Mouse (Mus musculus) forebrain, embryonic 10.5 days (tissue): ENCODE data around the gene Hist1h1e. TPM values are rescaled to one million over a fixed set of nuclear protein-coding genes. Genes with fewer than 3 reads are reported as not detected.
A peak's percentile ranks its signal among the peaks of the same experiment; 100 is the strongest.
"Not testable (repeated sequence)": the region's sequence is repeated elsewhere in the genome, so short reads cannot be mapped to it uniquely, and the experiment has no call there.

Experiments used
- DNase-seq: peaks from one replicate; pipeline ENCODE4 v3.0.0-alpha.2; 2017; ENCODE audit warnings: low spot score; ENCODE audit errors: extremely low spot score
- H3K27ac ChIP-seq: fragments of 300-500 bp; sonication (generic); 2 replicates; pipeline ENCODE4 v1.5.1; 2016; ENCODE audit warnings: mild to moderate bottlenecking
- H3K27me3 ChIP-seq: fragments of 300-500 bp; sonication (generic); 2 replicates; pipeline ENCODE4 v1.6.1; 2016; ENCODE audit warnings: mild to moderate bottlenecking; ENCODE audit not compliant: poor library complexity, severe bottlenecking
- H3K36me3 ChIP-seq: fragments of 300-500 bp; sonication (generic); replicated peaks from 2 replicates; pipeline ENCODE4 v1.6.1; 2016; ENCODE audit warnings: mild to moderate bottlenecking, moderate library complexity
- H3K4me1 ChIP-seq: fragments of 300-500 bp; sonication (generic); 2 replicates; pipeline ENCODE4 v1.6.1; 2016
- H3K4me3 ChIP-seq: fragments of 300-500 bp; sonication (generic); 2 replicates; pipeline ENCODE4 v1.5.1; 2016; ENCODE audit warnings: mild to moderate bottlenecking, moderate library complexity
- H3K9me3 ChIP-seq: fragments of 300-500 bp; sonication (generic); 2 replicates; pipeline ENCODE4 v1.6.1; 2016; ENCODE audit warnings: mild to moderate bottlenecking, moderate library complexity
- WGBS: fragments of 180-500 bp; shearing (Covaris S2); methylation state at CpG from one replicate; pipeline ENCODE4 v1.1.7; 2016; 5-methylcytosine and 5-hydroxymethylcytosine counted together
- polyA plus RNA-seq: library from polyadenylated mRNA; unstranded; fragments of >200 nt; fragmentation: Nextera tagmentation; extraction: Ambion mirVana; gene quantifications from 2 replicates; pipeline ENCODE4 v1.2.1, GENCODE M21; 2016

Gene Hist1h1e
- polyA plus RNA-seq, 1 experiment from 2014 or later, result 21.4 TPM

DNA sequence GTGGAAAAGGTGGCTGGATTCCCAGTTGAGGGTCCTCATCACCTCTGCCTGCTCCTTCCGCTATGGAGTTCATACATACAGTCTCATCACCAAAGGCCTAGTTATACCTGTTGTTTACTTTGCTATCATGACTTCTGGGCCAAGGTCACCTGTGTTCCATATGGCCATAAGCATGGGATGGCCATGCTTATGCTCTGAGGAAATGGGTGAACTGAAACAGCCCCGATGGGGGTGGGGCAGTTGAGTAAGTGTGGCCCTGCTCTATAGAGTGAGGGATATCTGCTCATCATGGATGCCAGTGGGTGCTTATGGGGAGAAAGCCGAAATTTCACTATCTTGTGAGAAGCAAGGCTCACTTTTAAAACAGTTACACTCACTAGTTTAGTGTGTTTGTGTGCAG is 17.3 kb downstream of the Hist1h1e start:
- Histone ChIP-seq H3K4me3 (no peak overlapping the region), H3K27ac (no peak overlapping the region), H3K9me3 (no peaks in the 10 kb centered on the region), H3K27me3 (no peaks in the 10 kb centered on the region), H3K36me3 (0 out of 2 replicates have a peak, but pooled peaks cover 3% of the 10 kb centered on the region), H3K4me1 (no peaks in the 10 kb centered on the region)
- WGBS, result 91% methylated on average over 3 of the region's 3 CpGs
- no peak for DNase-seq

DNA sequence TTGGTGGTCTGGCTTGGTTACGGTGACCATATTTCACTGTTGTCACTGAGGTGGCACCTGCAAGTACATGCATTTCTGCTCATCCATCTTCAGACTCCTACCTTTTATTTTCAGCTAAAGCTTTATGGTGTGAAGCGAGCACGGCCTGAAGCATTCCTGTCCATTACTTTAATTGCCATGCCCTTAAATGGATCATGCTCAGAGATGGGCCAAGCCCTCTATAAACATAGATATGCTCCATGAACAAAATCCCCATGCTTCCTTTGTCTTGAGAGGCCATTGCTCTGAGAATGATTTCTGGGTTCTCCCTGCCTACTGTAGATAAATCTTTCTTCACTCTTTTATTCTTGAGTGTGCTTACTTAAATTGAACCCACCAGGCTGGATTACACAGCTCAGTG is 17.9 kb downstream of the Hist1h1e start:
- whole genome bisulfite sequencing, result 90% methylated on average over 3 of the region's 3 CpGs
- H3K4me1 ChIP-seq, result no peaks in the 10 kb centered on the region

DNA sequence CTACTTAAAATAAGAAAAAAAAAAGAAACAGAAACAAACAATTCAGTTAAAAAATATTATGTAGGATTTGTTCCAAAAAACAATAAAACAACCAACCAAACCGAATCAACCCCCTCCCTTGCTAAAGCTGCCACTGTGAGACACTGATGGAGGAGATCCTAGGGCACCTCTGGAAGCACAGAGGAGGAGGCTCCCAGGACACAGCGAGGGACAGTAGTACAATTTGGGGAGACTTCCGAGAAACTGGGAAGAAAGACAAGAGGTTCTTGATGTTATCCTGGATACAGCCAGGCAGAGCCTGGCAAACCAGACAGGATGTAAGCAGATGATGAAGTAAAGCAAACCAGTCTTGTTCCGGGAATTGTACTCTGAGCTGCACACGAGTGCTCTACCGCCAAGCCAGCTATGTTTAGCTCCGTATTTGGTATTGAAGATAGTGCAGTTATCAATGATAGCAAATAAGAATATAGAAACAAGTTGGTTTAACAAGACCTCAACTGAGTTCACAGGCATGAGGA is 19.1 kb downstream of the Hist1h1e start:
- WGBS, result 85% methylated on average over 7 of the region's 7 CpGs
- no peaks in the 10 kb centered on the region for H3K9me3 ChIP-seq
- H3K4me3 ChIP-seq, result no peak overlapping the region
- no peaks in the 10 kb centered on the region for H3K27me3 ChIP-seq
- no peak overlapping the region for H3K27ac ChIP-seq
- DNase-seq, result no peak
- no peaks in the 10 kb centered on the region for H3K4me1 ChIP-seq
- 0 out of 2 replicates have a peak, but pooled peaks cover 3% of the 10 kb centered on the region for H3K36me3 ChIP-seq

More for the DNA sequence above, 17.9 kb downstream of the Hist1h1e start:
- H3K36me3 ChIP-seq, result 0 out of 2 replicates have a peak, but pooled peaks cover 3% of the 10 kb centered on the region
- H3K9me3 ChIP-seq, result no peaks in the 10 kb centered on the region
- no peak for DNase-seq
- H3K4me3 ChIP-seq, result no peak overlapping the region
- H3K27ac ChIP-seq, result no peak overlapping the region
- H3K27me3 ChIP-seq, result no peaks in the 10 kb centered on the region

DNA sequence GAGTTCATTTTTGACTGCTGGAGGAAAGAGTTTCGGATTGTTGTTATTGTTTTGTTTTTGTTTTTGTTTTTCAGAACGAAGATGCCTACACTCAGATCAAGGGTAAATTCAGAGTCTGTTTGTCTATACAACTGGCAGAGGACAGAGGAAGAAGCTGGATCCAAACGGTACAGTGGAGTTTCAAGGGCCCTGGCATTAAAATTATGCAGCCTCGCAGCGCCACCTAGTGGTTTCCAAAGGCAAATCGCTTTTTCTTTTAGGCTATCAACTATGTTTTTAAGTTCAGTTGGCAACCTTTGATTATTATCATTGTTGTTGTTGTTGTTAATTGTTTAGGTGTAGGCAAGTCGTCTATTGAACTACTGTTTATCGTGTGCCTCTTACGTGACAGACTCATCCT is 24.4 kb downstream of the Hist1h1e start:
- no peaks in the 10 kb centered on the region for H3K9me3 ChIP-seq
- H3K27me3 ChIP-seq, result no peaks in the 10 kb centered on the region
- 0 out of 2 replicates have a peak, but pooled peaks cover 3% of the 10 kb centered on the region for H3K36me3 ChIP-seq
- peak; percentile 71 for DNase-seq
- no peak overlapping the region for H3K27ac ChIP-seq
- no peaks in the 10 kb centered on the region for H3K4me1 ChIP-seq
- no peak overlapping the region for H3K4me3 ChIP-seq
- WGBS, result 8% methylated on average over 9 of the region's 9 CpGs

DNA sequence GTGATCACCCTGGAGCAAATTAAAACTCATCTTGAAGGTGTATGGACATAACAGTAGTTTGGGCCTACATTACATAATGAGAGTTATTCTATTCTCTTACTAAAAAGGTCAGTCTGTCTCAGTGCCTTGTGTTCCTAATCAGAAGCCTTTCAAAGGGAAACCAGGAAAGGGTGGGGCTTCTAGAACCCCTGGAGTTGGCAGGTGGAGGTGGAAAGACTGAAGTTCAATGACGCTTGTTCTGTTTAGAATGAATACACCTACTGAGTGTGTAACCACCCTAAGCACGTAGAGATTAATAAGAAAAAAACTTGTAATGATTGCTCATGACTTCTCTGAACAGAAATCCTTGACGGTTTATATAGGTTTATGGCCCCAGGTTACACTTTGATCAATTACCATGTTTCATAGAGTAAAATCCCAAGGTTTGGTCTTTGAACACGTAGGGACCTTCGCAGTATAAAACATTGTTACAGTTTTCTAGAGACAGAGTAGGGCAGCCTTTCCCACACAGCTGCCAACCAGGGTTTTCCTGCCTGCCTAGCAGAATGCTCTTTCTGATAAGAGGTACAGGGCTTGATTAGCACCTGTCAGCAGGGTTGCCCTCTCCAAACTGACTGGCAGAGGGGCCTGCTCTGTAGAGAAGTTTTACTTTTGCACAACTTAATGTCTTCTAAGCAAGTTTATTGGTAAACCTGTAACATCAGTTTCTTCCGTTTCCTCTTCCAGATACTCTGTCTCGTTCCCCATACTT is 26.6 kb downstream of the Hist1h1e start:
- H3K27me3 ChIP-seq, result no peaks in the 10 kb centered on the region
- no peaks in the 10 kb centered on the region for H3K4me1 ChIP-seq
- H3K4me3 ChIP-seq, result no peak overlapping the region
- DNase-seq, result no peak
- no peaks in the 10 kb centered on the region for H3K36me3 ChIP-seq
- no peaks in the 10 kb centered on the region for H3K9me3 ChIP-seq
- H3K27ac ChIP-seq, result no peak overlapping the region
- WGBS, result 84% methylated on average over 7 of the region's 7 CpGs

DNA sequence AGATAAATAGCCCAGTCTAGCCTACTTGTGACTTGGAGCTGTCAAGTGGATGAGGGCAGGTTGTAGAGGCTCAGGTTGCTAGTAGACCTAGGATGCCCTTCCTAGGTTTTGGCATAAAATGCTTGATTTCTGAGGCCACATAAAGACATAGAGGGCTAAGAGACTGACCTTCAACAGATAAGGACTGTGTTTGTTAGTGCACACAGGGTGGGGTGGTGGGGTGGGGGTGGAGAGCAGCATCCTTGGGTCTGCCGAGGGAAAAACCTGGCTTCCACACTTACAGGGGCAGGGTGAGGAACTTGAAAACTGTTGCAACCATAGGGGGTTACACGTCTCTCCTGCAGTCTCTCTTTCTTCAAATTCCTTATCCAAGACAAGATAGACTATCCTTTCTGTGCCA is 27.2 kb downstream of the Hist1h1e start:
- no peak overlapping the region for H3K27ac ChIP-seq
- WGBS, result 80% methylated on average over 2 of the region's 2 CpGs
- H3K4me1 ChIP-seq, result no peaks in the 10 kb centered on the region
- H3K4me3 ChIP-seq, result no peak overlapping the region
- no peaks in the 10 kb centered on the region for H3K36me3 ChIP-seq
- DNase-seq, result no peak
- no peaks in the 10 kb centered on the region for H3K27me3 ChIP-seq
- no peaks in the 10 kb centered on the region for H3K9me3 ChIP-seq

DNA sequence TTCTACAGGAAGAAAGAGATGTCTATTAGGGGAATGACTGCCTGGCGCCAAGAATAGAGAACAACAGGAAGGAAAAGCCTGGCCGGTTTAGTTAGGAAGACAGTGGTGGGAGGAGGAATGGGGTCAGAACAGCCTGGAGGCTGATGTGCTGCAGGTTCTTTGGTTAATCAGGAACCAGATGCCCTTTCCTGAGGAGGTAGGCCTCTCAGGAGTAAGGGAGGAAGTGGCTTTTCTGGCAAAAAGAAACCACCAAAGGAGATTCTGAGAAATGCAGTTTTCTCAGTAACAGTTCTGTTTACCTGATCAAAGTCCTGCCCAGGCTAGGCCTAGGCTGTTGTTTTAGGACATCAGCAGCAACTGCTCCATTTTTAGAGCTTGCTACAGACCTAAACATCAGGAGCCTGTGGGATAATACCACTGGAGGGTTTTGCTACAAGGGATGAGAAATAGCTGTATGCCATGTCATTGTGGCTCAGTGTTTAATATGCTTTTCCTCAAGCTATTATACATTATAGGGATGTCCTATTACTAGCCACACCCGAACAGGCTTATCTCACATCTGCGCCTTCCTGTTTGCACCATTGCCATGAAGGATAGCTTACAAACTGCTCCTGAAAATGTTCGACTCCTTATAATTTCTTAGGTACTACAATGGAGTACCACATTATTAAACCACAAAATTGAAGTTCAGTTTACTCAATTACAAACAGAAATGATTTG is 29.1 kb downstream of the Hist1h1e start:
- H3K4me3 ChIP-seq, result no peak overlapping the region
- H3K36me3 ChIP-seq, result no peaks in the 10 kb centered on the region
- H3K27me3 ChIP-seq, result no peaks in the 10 kb centered on the region
- 84% methylated on average over 5 of the region's 5 CpGs for WGBS
- no peaks in the 10 kb centered on the region for H3K9me3 ChIP-seq
- no peaks in the 10 kb centered on the region for H3K4me1 ChIP-seq
- no peak for DNase-seq
- H3K27ac ChIP-seq, result peak overlapping the region; percentile 27

DNA sequence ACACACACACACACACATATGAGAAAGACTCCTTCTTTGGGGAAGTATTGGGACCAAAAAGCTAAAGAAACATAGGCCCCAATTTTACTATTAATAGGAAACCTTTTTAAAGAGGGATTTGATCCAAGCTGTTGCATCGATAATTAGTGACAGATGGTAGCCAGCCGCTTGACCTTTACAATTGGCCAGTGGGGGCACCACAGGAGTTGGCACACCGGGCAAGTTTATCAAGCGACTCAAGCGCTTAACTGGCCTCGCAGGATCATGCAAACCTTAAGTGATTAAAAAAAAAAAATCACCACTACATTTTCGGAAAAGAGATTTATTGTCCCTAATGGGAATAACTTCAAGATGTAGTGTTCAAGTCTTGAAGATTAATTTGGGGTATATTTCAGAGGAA is 29.7 kb downstream of the Hist1h1e start:
- Histone ChIP-seq H3K27ac (0 out of 2 replicates have a peak overlapping the region, but pooled peaks have one; percentile 27), H3K27me3 (no peaks in the 10 kb centered on the region), H3K4me3 (no peak overlapping the region), H3K4me1 (no peaks in the 10 kb centered on the region), H3K36me3 (no peaks in the 10 kb centered on the region), H3K9me3 (no peaks in the 10 kb centered on the region)
- WGBS, result 89% methylated on average over 7 of the region's 7 CpGs
- DNase-seq, result no peak

DNA sequence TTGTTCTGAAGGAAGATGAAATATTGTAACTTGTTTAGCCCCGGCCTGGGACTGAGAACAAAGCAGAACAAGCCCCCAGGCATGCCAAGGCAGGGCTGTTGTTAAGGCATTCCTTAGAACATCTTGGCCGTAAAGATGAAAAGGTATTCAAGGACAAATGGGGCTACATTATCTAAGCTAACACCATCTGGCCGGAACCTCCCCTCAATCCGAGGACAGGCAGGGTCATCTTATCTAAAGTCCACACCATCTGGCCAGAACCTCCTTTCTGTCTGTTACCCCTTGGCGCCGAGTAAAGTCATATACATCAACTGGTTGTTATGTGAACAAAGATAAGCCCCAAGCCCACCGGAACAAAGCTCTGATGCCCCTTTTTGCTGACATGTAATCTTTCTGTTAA is 30.5 kb downstream of the Hist1h1e start:
- H3K27me3 ChIP-seq, H3K27ac ChIP-seq, H3K9me3 ChIP-seq, H3K36me3 ChIP-seq, DNase-seq, H3K4me3 ChIP-seq, H3K4me1 ChIP-seq: not testable (repeated sequence)
- WGBS, result 94% methylated on average over 7 of the region's 7 CpGs

DNA sequence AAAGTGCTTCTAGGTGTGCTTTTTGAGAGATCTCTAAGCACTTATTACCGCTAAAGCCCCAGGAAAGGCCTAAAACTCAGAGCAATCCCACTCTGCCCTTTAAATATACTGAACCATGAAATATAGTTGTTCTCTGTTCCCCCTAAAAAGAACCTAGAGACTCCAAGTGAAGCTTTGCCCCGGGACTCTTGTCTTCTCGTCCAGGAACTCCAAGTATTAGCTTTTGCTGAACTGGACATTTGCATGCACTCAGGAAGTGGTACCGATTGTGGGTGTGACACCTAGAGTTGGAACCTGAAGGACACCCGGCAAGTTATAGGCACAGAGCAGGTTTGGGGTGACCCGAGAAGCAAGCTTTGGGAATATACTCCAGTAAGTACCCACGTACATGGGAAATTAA is 31.2 kb downstream of the Hist1h1e start:
- DNase-seq, result no peak
- Histone ChIP-seq H3K36me3 (no peaks in the 10 kb centered on the region), H3K4me1 (peaks cover 10% of the 10 kb centered on the region), H3K27ac (no peak overlapping the region), H3K4me3 (no peak overlapping the region), H3K27me3 (no peaks in the 10 kb centered on the region), H3K9me3 (no peaks in the 10 kb centered on the region)
- WGBS, result 94% methylated on average over 7 of the region's 7 CpGs

DNA sequence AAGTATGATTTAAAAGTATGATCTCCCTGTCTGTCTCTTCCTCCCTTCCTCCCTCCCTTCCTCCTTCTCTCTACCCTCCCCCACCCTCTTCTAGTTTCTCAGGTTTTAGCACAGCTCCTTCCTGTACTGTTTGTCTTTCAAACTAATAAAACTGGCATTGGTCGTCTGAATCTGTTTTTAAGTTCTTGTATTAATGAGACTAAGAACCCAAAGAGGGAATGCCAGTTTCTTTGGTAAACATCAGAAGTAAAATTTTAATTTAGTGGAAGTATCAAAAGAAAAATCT is 35.5 kb downstream of the Hist1h1e start:
- peak overlapping the region; percentile 55 for H3K4me3 ChIP-seq
- no peaks in the 10 kb centered on the region for H3K36me3 ChIP-seq
- DNase-seq, result no peak
- WGBS, result 7% methylated on average over 1 of the region's 1 CpGs
- peak overlapping the region; percentile 94 for H3K27ac ChIP-seq
- H3K9me3 ChIP-seq, result no peaks in the 10 kb centered on the region
- H3K4me1 ChIP-seq, result peaks cover 44% of the 10 kb centered on the region
- no peaks in the 10 kb centered on the region for H3K27me3 ChIP-seq

DNA sequence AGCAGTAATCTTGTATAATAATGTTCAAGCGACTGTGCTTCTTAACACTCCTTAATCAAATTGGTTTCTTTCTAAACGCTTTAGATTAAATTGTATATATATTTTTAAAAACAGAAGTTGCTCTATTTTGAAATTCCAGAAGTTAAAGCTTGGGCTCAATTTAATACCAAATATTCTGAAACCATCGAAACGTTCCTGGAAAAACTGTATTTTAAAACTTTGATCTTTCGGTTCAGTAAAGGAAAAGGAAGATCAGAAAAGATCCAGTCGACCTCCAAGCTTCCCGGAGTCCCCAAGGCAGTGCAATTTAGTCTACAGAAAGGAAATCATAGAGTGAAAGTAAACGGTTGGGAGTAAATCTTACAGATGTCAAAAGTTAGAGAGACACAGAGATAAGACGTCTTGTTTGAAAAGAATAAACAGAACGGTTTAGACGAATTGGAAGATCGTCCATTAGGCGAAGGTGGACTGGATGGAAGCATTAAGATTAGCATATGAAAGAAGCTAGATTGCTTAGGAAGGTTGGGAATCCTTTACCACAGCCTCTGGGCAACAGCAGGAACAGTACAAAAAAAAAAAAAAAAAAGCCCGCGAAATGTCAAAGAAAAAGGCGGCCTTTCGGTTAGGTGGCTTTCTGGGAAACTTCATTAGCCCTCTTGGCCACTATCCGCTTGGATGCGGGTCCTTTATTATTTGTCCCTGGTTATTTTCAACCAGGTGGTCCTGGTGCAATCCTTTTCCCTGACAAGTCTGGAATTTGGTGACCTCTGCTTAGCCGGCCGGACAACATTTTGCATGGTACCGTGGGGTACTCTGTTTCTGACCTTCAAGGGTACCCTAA is 36.0 kb downstream of the Hist1h1e start:
- H3K27me3 ChIP-seq, result no peaks in the 10 kb centered on the region
- peaks cover 45% of the 10 kb centered on the region for H3K4me1 ChIP-seq
- no peaks in the 10 kb centered on the region for H3K36me3 ChIP-seq
- no peaks in the 10 kb centered on the region for H3K9me3 ChIP-seq
- DNase-seq, result peak; percentile 46
- WGBS, result 1% methylated on average over 22 of the region's 22 CpGs
- H3K4me3 ChIP-seq, result peak overlapping the region; percentile 55
- H3K27ac ChIP-seq, result peak overlapping the region; percentile 94
